In genomic region chr7:89841670-89842403, GRCm38 (mm10) we compare ENCODE assay signal across 8 mouse cellular contexts.
DNase-seq lines count a peak whose midpoint lies in the region; ATAC-seq lines count a peak whose summit lies in the region.

No protein-coding gene starts in this region.

- 36% methylated on average over 15 of the region's 15 CpGs for WGBS in intestine, embryonic 14.5 days
- 36% methylated on average over 15 of the region's 15 CpGs for WGBS in midbrain, embryonic 10.5 days

- no peaks in the 10 kb centered on the region for H3K27me3 ChIP-seq in intestine, embryonic 14.5 days (replicated peaks; ENCODE audit: control insufficient read depth, insufficient read depth, low read length)
- no peaks in the 10 kb centered on the region for H3K27me3 ChIP-seq in midbrain, embryonic 10.5 days (ENCODE audit: low read depth, poor library complexity, severe bottlenecking)

- intact Hi-C loops in gastrocnemius, postnatal 14 days (cut with DNase I; ENCODE audit: low total_unique reads), result loop anchor here (10.0 kb wide), 1 partner anchor 337 kb away; no protein-coding TSS in a partner anchor

- H3K9ac ChIP-seq in intestine, embryonic 14.5 days (ENCODE audit: low read length), result no peak overlapping the region

- no peak overlapping the region for H3K27ac ChIP-seq in intestine, embryonic 14.5 days (ENCODE audit: low read depth)
- H3K27ac ChIP-seq in midbrain, embryonic 10.5 days (replicated peaks), result no peak overlapping the region

- no peaks in the 10 kb centered on the region for H3K36me3 ChIP-seq in intestine, embryonic 14.5 days (ENCODE audit: control insufficient read depth, insufficient read depth, low read length)
- no peaks in the 10 kb centered on the region for H3K36me3 ChIP-seq in midbrain, embryonic 10.5 days

- DNase-seq in adrenal gland, adult (ENCODE audit: inconsistent age in 2 of 2, low spot score in 1 of 2), result peak; percentile 82 to 95
- DNase-seq in gastrocnemius, postnatal 14 days, result peak; percentile 70
- peak; percentile 89 for DNase-seq in intestine, embryonic 14.5 days (ENCODE audit: low spot score)
- DNase-seq in left cerebral cortex, adult 8-10 months (ENCODE audit: low spot score in 2 of 2), result peak; percentile 74 to 77
- DNase-seq in midbrain, embryonic 10.5 days (ENCODE audit: low spot score), result peak; percentile 79
- peak; percentile 91 for DNase-seq in right cerebral cortex, postnatal 4 days

- no peaks in the 10 kb centered on the region for H3K4me1 ChIP-seq in intestine, embryonic 14.5 days (replicated peaks; ENCODE audit: control insufficient read depth, insufficient read depth, low read length)
- 0 out of 2 replicates have a peak, but pooled peaks cover 2% of the 10 kb centered on the region for H3K4me1 ChIP-seq in midbrain, embryonic 10.5 days

- H3K4me2 ChIP-seq in intestine, embryonic 14.5 days (ENCODE audit: low read length), result no peak overlapping the region

- ATAC-seq in common myeloid progenitor, adult 5-6 weeks (replicated peaks; ENCODE audit: low read depth, poor library complexity, severe bottlenecking), result peak; percentile 88
- ATAC-seq in intestine, embryonic 14.5 days (replicated peaks; ENCODE audit: low FRiP score, low TSS enrichment, low read depth), result peak; percentile 76; the same call in 1 of the 2 replicates
- no peak for ATAC-seq in monocyte, adult 5-6 weeks (replicated peaks; ENCODE audit: insufficient number of reproducible peaks, low FRiP score, low TSS enrichment, poor library complexity, severe bottlenecking)

- H3K4me3 ChIP-seq in intestine, embryonic 14.5 days (ENCODE audit: low read depth, low read length), result no peak overlapping the region
- H3K4me3 ChIP-seq in midbrain, embryonic 10.5 days, result no peak overlapping the region

- no peaks in the 10 kb centered on the region for H3K9me3 ChIP-seq in intestine, embryonic 14.5 days (ENCODE audit: control insufficient read depth, low read length)
- no peaks in the 10 kb centered on the region for H3K9me3 ChIP-seq in midbrain, embryonic 10.5 days (replicated peaks)
